Mouse (Mus musculus): ENCODE results near the gene Cpox.

Gene Cpox

DNA sequence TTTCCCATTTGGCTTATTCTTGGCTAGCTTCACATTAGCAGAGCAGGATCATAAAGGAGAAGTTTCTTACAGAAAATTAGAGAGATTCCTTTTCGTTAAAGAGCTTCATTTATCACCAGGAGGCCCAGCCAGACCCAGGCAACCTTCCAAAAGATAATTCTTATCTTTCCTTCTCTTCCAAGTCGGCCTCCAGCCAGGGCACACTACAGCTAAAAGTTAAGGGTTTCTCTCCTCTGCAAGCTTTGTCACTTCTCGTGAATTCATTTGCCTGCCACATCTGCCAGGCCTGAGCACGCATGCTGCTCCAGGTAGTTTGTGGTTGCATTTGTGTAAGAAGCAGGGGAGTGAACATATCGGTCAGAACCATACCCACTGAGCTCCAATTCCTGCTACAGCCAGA is 828 bp upstream of the Cpox start:
- no peak for DNase-seq (ENCODE audit: extremely low spot score)

DNA sequence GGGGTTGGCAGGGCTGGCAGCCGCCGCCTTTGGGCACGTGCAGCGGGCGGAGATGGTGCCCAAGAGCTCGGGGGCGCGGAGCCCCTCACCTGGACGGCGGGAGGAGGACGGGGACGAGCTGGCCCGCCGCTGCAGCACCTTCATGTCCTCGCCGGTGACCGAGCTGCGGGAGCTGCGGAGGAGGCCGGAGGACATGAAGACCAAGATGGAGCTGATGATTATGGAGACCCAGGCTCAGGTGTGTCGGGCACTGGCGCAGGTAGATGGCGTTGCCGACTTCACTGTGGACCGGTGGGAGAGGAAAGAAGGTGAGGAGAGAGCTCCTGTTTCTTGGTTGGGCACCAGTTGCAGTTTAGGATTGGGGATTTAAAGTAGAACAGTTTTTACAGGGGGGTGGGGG is 551 bp downstream of the Cpox start:
- no peak for DNase-seq (ENCODE audit: extremely low spot score)

DNA sequence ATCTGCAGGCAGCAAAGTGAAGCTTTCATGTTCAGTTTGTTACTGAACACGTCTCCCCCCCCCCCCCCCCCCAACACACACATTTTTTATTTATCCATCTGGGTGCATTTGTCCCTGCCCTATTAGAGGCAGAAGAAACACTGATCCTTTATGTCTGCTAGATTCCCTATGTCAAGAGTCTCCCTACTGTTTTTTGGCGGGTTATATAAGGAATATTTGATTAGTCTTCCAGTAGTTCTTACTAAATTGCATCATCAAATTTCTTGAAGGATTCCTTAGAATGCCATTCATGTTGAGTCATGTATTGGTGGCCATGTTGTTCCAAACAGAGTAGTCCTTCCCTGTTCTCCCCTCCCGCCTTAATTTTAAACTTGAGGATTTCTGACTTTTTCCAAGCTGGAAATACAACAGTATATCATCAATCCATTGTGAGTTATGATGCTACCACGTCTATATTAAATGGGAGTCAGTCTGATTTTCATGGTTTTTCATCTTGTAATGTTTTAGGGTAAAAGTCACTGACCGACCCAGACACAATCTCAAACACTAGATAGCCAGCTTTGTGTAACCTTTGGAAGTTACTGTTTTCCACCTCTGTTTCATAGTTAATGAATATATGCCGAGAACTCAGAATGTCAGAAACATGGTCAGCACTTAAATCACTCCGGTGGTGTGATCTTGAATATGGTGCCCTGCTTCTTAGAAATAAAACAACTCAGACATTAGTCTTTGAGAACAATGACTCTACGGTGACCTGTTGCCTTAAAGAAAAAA is 1.3 kb downstream of the Cpox start:
- no peak for DNase-seq (ENCODE audit: extremely low spot score)

DNA sequence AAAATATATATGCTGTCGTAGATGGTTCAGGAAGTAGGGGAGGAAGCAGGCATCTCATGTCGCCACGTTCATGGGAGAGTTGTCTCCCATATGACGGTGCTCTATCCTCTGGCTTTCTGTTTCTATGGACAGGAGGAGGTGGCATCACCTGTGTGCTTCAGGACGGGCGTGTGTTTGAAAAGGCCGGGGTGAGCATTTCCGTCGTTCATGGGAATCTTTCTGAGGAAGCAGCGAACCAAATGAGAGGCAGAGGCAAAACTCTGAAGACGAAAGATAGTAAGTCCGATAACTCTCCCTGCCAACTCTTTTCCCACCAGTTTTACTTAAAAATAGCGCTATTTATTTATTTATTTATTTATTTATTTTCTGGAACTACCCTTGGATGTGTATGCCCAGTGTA is 2.3 kb downstream of the Cpox start:
- DNase-seq (ENCODE audit: extremely low spot score): no peak

DNA sequence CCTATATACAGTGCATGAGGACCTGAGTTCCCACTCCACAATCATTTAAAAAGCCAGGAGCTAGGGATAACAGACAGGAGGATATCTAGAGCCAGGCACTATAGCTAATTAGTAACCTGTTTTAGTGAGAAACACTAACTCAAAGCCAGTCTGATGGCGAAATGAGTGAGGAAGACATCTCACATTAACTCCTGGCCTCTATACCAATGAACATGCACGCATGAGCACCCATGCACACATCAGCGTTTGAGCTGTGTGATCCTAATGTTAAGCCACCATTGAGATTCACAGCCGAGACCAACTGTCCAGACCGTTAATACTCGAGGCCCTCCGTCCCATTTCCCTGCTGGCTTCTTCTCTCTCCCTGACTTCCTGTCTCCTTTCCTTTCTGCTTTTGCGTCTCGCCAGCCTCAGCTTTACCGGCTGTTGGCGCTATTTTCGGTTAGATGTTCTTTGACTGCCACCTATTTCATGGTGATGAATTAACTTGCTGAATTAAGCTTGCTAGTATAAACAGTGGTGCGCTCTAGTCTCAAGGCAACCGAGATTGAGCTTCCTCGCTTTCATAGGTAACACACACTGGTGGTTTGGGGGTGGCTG is 3.8 kb downstream of the Cpox start:
- no peak for DNase-seq (ENCODE audit: extremely low spot score)

DNA sequence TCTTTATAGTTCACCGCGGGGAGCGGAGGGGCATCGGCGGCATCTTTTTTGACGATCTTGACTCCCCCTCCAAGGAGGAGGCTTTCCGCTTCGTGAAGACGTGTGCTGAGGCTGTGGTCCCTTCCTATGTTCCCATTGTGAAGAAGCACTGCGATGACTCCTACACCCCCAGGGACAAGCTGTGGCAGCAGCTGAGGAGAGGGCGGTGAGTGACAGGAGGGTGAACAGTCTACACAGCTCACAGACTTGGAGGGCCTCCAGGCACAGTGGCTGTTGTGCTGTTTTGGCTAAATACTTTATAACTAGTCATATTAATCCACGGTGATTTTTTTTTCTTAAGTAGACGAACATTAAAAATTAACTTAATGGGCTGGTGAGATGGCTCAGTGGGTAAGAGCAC is 5.2 kb downstream of the Cpox start:
- no peak for DNase-seq (ENCODE audit: extremely low spot score)

DNA sequence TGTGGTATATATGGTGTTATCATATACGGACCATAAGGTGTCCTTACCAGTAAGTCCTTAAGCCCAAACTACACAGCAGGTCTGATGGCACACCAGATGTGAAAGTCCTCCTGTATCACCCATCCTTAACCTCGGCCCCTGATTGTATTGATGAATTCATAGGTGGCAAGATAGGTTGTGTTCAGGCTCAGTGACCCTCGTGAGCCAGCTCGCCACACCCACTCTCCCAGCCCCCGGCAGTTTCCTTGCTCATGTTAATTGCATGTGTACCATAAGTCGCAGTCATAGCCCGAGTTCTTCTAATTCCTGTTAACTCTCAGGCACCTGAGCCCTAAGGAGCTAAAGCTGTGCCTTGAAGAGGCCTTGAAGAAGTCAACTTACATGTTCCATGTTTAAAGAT is 6.1 kb downstream of the Cpox start:
- no peak for DNase-seq (ENCODE audit: extremely low spot score)

DNA sequence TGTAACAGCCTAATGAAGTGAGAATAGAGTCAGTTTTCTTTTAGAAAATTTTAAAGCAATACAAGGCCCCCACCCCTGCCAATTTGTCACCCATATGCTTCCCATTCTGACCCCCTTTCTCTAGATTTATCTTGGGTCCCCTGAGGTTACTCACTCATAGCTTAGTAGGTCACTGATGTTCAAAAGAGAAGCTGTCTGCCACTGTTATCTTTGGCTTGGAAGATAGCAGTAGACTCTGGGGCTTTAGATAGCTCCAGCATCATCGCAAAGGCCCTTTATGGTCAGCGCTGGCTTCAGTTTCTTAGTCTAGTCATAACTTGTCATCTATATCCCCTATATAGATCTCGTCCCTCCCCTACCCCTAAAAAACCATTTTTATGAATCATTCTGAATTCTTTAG is 6.5 kb downstream of the Cpox start:
- no peak for DNase-seq (ENCODE audit: extremely low spot score)

DNA sequence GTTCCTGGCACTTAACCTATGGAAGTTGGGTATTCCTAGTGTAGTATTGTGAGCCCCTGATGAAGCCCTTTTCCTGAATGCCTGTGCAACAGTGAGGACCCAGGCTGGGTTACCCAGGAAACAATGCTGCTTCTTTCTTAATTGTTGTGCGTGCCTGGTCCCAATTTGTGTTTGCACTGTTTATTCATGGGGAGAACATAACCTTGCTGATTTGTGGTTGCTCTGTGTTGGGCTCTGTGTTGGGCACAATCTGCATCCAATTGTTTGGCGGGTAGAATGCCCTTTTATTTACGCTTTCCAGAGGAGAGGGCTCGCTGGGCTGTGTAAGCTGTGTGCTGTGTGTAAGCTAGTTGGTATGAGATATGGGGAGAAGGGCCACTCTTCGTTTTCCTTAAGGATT is 7.4 kb downstream of the Cpox start:
- DNase-seq (ENCODE audit: extremely low spot score): no peak

DNA sequence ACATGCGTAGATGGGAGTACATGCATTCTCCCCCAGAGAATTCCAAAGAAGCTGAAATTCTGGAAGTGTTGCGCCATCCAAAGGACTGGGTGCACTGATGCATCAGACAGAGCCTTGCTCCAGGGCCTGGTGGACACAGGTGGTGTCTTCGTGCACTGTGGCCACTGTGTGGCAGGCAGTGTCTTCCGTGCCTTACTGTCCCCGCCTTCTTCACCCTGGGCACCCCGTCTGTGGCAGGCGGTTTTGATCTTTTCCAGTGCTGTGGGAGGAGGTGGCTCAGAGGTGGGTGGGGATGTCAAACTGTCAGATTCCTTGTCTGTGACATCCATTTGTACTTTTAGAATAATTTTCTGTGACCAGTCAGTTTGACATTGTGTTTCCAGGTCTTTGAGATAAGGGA is 8.6 kb downstream of the Cpox start:
- DNase-seq (ENCODE audit: extremely low spot score): no peak

DNA sequence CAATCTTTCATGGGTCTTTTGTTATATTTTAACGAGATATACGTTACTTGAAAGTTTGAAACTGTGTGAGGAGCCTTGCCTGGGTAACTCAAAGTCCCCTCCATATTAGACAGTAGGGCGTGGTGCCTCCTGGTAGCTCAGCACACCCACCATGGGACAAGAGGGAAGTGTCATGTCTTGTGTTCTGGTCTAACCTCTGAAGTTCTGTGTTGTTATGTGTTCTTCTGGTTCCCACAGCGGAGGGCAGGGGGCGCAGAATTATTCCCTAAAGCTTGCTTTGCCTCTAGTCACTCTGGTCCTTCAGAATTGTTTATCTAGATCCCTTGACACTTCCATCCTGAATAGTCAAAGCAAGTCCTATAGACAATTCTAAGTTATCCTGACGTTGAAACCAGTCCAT is 12.0 kb downstream of the Cpox start:
- DNase-seq (ENCODE audit: extremely low spot score): no peak

DNA sequence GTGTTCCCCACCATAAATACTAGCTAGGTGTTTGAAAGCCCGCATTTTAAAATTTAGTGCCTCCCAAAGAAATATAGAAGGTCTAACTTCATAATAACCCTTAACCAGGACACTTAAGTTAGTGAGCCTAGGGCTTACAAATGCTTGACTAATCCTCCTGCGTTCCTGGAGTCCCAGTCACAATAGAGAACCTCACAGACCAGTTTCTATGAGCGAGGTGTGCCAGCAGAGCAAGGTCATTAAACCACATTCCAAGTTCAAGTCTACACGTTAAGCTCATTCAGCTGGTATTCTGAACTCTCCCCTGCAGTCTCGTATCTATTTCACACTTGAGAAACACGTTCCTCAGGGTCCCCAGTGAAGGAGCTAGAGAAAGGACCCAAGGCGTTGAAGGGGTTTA is 12.8 kb downstream of the Cpox start:
- no peak for DNase-seq (ENCODE audit: extremely low spot score)

DNA sequence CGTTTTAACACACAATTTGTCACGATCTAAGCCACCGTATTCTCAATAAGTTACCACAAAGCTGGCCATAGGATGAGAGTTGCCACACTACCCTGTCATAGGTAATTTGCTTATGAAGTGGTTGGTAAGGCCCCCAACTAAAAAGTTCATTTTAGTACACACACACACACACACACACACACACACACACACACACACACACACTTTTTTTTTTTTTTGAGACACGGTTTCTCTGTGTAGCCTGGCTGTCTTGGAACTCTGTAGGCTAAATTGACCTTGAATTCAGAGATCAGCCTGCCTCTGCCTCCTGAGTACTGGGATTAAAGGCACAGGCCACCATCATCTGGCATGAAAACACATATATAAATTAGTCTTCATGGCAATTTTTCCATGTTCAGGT is 13.8 kb downstream of the Cpox start:
- DNase-seq (ENCODE audit: extremely low spot score): no peak

DNA sequence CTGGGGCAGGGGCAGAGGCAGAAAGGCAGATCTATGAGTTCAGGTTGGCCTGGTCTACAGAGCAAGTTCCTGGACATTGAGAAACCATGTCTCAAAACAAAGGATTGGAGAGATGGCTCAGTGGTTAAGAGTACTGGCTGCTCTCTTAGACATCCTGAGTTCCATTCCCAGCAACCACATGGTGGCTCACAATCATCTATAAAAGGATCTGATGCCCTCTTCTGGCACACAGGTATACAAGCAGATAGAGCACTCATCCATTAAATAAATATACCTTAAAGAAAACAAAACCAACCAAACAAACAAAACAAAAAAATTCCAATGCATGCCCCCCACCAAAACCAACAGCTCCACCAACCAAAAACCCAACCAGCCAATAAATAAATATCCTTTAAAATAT is 14.4 kb downstream of the Cpox start:
- no peak for DNase-seq (ENCODE audit: extremely low spot score)

DNA sequence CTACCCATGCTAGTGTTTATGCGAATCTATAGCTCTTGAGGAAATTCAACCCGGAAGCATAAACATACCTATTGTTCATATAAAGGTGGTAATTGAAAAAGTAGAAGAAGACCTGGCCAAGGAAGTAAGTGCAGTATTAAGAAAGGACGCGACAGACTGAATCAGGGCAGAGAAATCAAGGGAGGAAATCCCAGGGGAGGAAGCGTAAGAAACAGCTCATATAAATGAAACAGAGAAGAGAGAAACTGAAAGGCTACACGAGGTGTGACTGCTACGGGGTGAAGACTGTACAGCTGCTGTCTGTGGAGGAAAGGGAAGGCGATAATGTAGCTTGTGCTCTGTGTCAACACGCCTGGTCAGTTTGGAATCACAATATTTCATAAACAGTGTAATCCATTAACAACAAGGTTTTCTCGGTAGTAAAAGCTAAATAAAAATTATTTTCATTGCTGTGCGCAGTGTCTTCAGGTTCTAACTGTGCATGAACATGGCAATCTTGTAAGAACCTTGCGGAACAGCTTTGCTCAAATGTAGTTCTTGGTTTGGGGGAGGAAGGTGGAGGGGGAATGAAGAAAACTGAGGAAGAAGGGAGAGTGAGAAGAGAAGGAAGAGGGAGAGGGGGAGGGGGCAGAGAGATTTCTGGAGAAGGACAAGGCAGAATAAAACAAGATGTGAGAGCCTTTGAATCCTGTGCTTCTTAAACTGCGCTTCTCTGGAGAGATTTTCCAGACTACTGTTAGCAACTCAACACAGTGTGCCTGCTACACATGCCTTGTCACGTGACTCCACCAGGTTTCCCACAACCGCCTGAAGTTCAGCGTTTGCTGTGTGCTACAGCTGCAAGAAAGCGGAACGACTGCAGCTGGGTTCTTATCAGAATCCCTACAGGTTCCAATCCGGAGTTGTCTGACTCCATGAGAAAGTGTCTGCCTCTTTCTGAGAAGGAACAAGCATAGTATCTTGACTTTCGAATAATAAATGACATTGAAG is 15.8 kb downstream of the Cpox start:
- no peak for DNase-seq (ENCODE audit: extremely low spot score)

DNA sequence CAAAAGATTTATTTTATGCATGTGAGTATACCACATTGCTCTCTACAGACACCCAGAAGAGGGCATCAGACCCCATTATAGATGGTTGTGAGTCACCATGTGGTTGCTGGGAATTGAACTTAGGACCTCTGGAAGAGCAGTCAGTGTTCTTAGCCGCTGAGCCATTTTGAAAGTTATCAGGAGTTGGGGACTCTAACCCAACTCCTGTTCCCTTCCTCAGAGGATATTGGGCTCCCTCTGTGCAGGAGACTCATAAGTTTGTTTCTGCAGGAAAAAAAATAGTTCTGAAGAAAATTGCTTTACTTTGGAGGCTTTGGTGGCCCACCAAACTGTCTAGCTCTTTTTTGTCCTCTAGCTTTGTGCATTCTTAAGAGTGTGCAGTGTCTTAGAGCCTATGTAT is 18.4 kb downstream of the Cpox start:
- DNase-seq (ENCODE audit: extremely low spot score): no peak

DNA sequence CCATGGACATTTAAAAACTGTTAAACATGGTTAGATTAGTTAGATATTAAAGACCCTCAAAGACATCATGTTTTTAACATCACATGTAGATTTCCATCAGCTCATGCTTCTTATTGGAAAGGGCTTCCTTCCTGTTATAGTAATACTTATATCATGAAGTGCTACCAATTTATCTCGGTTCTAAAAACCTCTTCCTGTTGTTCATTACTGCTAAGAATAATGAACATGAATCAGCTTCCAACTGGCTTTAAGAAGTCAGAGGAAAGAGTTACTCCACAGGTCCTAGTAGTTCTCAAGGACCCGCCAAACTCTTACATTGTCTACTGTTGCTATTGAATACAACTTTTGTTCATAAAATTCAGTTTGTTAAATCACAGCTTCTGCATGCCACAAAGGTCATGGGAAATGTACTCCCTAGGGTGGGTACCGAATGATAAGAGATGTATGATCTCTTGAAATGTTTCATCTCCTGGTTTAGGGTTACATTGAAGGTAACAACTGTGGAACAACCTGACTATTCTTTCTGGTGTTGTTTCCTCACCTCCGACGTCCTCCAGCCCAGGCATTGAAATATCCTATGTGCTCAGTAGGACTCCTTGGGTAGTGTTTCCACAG is 19.6 kb downstream of the Cpox start:
- no peak for DNase-seq (ENCODE audit: extremely low spot score)

DNA sequence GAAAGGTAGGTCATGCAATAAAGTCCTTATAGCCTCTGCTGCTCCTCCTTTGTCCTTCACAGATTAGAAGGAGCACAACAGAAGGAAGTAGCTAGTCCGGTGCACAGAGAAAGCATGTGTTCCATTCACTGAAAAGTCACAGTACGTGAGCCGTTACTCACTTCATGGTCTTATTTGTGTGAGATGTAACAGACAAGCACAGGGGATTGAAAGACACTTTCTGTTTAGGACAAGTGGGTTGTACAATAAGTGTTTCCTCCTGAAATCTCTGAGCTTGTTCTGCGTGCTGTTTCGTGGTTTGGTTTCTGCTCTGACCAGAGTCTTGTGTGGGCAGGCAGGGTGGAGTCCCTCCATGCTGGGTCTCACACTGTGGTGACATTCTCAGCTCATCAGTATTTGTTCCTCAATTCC is 20.2 kb downstream of the Cpox start:
- DNase-seq (ENCODE audit: extremely low spot score): no peak

DNA sequence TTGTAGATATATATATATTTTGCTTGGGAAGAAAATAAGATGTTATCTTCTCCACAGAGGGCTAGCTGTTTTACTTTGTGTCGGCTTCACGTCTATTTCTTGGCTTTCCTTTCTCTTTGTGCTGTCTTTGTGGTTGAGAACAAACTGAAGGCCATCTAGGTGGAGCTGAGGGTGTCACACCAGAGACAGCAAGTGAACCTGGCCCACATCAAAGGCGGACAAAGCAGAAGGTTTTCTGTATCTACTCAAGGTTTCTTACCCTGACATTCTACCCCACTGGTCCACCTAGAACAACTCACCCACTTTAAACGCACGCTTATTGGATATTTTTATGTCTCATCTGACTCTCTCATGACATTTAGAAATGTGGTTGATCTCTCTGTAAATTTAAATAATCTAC is 24.0 kb downstream of the Cpox start:
- DNase-seq (ENCODE audit: extremely low spot score): no peak

DNA sequence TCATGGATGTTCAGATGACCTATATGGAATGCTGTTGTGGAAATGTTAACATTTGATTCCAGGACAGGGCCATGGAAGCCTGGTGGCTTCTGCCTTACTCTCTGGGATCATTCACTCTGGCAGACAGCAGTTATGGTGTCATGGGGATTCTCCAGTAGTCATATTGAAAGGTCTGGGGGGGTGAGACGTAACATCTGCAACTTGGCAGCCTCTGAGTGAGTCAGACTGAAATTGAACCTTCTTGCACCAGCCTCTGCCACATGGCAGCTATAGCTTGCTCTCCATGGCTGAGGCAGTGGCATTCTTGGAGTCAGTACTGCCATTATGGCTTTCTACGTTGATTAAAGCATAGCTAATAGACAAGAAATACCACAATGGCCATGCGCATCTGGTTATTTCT is 26.7 kb downstream of the Cpox start:
- DNase-seq (ENCODE audit: extremely low spot score): no peak

DNA sequence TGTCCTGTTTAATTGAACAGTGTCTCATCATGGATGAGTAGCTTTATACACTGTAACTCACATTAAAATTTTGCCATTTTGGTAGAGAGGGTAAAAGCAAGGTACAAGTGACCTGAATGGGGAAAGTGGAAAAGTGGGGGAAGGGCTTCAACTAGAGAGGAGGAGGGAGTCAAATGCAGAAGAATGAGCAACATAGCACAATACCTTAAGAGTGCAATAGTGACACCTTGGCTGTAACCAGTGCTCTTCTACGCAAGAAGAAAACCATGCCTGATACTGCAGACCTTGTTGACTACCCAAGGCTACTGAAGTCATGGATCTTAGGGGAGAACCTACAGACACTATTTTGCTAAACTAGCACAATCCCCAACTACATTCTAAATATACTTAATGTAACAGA is 27.2 kb downstream of the Cpox start:
- no peak for DNase-seq (ENCODE audit: extremely low spot score)

DNA sequence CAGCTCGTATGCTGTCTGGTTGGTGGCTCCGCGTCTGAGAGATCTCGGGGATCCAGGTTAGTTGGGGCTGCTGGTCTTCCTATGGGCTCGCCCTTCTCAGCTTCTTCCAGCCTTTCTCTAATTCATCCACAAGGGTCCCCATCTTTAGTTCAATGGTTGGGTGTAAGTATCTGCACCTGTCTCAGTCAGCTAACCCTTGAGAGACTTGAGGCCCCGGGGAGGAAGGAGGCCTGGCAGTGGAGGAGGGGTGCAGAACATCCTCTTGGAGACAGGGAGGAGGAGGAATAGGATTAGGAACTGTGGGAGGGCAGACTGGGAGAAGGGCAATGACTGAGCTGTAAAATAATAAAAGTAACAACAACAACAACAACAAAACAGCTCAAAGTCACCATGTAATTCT is 30.1 kb downstream of the Cpox start:
- DNase-seq (ENCODE audit: extremely low spot score): no peak

All from embryo, embryonic 9.5 days (tissue).